Mouse (Mus musculus) hindbrain, embryonic 12.5 days (tissue): ENCODE measurements around the gene Slc35e3. TPM values are rescaled to one million over a fixed set of nuclear protein-coding genes. Genes with fewer than 3 reads are reported as not detected.
"Not testable (repeated sequence)": the region's sequence is repeated elsewhere in the genome, so short reads cannot be mapped to it uniquely, and the experiment has no call there.

Experiments
- ATAC-seq: fragments of 200-750 bp; cut with Nextera tagmentation; 2 replicates; pipeline ENCODE4 v1.8.0; 2017; ENCODE audit warnings: moderate TSS enrichment; ENCODE audit not compliant: low FRiP score
- H3K27ac ChIP-seq: fragments of 300-500 bp; sonication (generic); 2 replicates; pipeline ENCODE4 v1.5.1; 2016; ENCODE audit warnings: mild to moderate bottlenecking
- H3K27me3 ChIP-seq: fragments of 300-500 bp; sonication (generic); 2 replicates; pipeline ENCODE4 v1.6.1; 2016; ENCODE audit warnings: mild to moderate bottlenecking
- H3K36me3 ChIP-seq: fragments of 300-500 bp; sonication (generic); 2 replicates; pipeline ENCODE4 v1.6.1; 2016; ENCODE audit warnings: mild to moderate bottlenecking
- H3K4me1 ChIP-seq: fragments of 300-500 bp; sonication (generic); 2 replicates; pipeline ENCODE4 v1.6.1; 2016
- H3K4me2 ChIP-seq: fragments of 300-500 bp; sonication (generic); replicated peaks from 2 replicates; pipeline ENCODE4 v1.6.1; 2016; ENCODE audit warnings: mild to moderate bottlenecking
- H3K4me3 ChIP-seq: fragments of 300-500 bp; sonication (generic); 2 replicates; pipeline ENCODE4 v1.5.1; 2016; ENCODE audit warnings: mild to moderate bottlenecking
- H3K9ac ChIP-seq: fragments of 300-500 bp; sonication (generic); 2 replicates; pipeline ENCODE4 v1.6.1; 2016; ENCODE audit warnings: mild to moderate bottlenecking, moderate library complexity
- H3K9me3 ChIP-seq: fragments of 300-500 bp; sonication (generic); replicated peaks from 2 replicates; pipeline ENCODE4 v1.6.1; 2016; ENCODE audit warnings: mild to moderate bottlenecking
- WGBS: fragments of 180-500 bp; shearing (Covaris S2); methylation state at CpG from one replicate; pipeline ENCODE4 v1.1.7; 2016; 5-methylcytosine and 5-hydroxymethylcytosine counted together
- polyA plus RNA-seq: library from polyadenylated mRNA; unstranded; fragments of >200 nt; fragmentation: Nextera tagmentation; extraction: Ambion mirVana; gene quantifications from 2 replicates; pipeline ENCODE4 v1.2.1, GENCODE M21; 2016

The Slc35e3 gene
- polyA plus RNA-seq, 1 experiment from 2014 or later = 40.2 TPM

- no peaks in the 10 kb centered on the region for H3K9me3 ChIP-seq
- no peak overlapping the region for H3K9ac ChIP-seq
- H3K4me1 ChIP-seq = peaks cover 15% of the 10 kb centered on the region
- no peak overlapping the region for H3K27ac ChIP-seq
- H3K36me3 ChIP-seq = peaks cover 57% of the 10 kb centered on the region
- no peak for ATAC-seq
- no peaks in the 10 kb centered on the region for H3K27me3 ChIP-seq
- H3K4me2 ChIP-seq = no peak overlapping the region
- WGBS = 97% methylated on average over 6 of the region's 6 CpGs
- H3K4me3 ChIP-seq = no peak overlapping the region
Measured at GRCm38 (mm10) chr10:117739648-117739948, 6.6 kb downstream of the Slc35e3 start.

GRCm38 (mm10) chr10:117738928-117739647, 7.1 kb downstream of the Slc35e3 start:
- H3K36me3 ChIP-seq = peaks cover 57% of the 10 kb centered on the region
- no peak overlapping the region for H3K27ac ChIP-seq
- no peak overlapping the region for H3K4me3 ChIP-seq
- no peak for ATAC-seq
- no peak overlapping the region for H3K9ac ChIP-seq
- WGBS = 91% methylated on average over 15 of the region's 15 CpGs
- peaks cover 10% of the 10 kb centered on the region for H3K4me1 ChIP-seq
- H3K9me3 ChIP-seq = no peaks in the 10 kb centered on the region
- no peak overlapping the region for H3K4me2 ChIP-seq
- no peaks in the 10 kb centered on the region for H3K27me3 ChIP-seq

DNA sequence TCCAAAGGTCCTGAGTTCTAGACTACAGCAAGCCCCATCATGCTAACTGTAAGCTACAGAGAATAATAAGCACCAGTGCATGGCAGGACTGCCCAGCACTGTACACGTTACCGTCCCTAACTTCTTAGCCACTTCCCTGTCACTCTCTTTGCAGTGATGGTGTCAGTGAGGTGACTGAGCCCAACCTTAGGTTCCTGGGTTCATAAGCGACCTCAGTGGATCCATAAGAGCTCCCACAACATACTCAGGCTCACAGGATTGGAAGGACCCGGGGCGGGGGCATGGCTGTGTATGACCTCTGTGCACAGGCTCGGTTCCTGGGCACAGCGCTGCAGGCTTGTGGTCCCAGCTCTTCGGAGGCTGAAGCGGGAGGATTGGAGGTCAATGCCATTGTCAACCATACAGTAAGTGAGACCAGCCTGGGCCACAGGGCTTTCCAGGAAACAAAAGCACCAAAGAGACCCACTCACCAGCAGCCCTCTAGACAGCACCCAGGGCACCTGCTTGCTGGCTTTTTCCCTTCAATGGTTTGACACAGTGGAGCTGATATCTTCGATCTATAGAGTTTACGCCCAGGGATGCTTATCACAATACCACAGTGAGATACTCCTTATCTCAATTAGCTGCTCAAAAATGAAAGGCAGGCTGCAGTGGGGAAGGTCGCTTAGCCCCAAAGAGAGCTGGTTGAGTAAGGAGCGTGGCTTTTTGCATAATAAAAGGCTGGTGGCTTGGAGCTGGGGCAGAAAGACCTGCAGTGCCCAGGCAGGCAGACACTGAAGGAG, 7.8 kb downstream of the Slc35e3 start:
- Histone ChIP-seq H3K36me3 (peaks cover 57% of the 10 kb centered on the region), H3K4me3 (no peak overlapping the region), H3K27ac (no peak overlapping the region), H3K9ac (no peak overlapping the region), H3K27me3 (no peaks in the 10 kb centered on the region), H3K4me1 (peaks cover 4% of the 10 kb centered on the region; the same call in 1 of the 2 replicates), H3K9me3 (no peaks in the 10 kb centered on the region), H3K4me2 (no peak overlapping the region)
- WGBS = 83% methylated on average over 13 of the region's 13 CpGs
- no peak for ATAC-seq

DNA sequence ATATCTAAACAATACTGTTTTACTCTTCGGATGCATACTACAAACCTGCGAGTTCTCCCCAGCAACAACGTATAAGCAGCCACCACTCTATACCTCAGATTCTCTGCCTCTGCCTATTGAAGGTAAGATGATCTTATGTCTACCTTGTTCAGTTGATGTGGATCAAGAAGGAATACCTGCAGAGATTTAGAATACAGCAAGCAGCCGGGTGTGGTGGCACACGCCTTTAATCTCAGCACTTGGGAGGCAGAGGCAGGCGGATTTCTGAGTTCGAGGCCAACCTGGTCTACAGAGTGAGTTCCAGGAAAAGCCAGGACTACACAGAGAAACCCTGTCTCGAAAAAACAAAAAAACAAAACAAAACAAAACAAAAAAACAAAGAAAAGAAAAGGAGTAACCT, 8.7 kb downstream of the Slc35e3 start:
- WGBS = 92% methylated on average over 8 of the region's 8 CpGs
- peaks cover 57% of the 10 kb centered on the region for H3K36me3 ChIP-seq
- not testable (repeated sequence) for H3K9ac ChIP-seq, ATAC-seq, H3K27me3 ChIP-seq, H3K9me3 ChIP-seq, H3K4me1 ChIP-seq, H3K4me2 ChIP-seq, H3K27ac ChIP-seq, H3K4me3 ChIP-seq

GRCm38 (mm10) chr10:117737075-117737474, 9.1 kb downstream of the Slc35e3 start:
- Histone ChIP-seq H3K27me3 (no peaks in the 10 kb centered on the region), H3K4me2 (no peak overlapping the region), H3K27ac (no peak overlapping the region), H3K36me3 (peaks cover 57% of the 10 kb centered on the region), H3K4me3 (no peak overlapping the region), H3K9me3 (no peaks in the 10 kb centered on the region), H3K9ac (no peak overlapping the region), H3K4me1 (peaks cover 4% of the 10 kb centered on the region; the same call in 1 of the 2 replicates)
- no peak for ATAC-seq
- WGBS = 79% methylated on average over 4 of the region's 4 CpGs

DNA sequence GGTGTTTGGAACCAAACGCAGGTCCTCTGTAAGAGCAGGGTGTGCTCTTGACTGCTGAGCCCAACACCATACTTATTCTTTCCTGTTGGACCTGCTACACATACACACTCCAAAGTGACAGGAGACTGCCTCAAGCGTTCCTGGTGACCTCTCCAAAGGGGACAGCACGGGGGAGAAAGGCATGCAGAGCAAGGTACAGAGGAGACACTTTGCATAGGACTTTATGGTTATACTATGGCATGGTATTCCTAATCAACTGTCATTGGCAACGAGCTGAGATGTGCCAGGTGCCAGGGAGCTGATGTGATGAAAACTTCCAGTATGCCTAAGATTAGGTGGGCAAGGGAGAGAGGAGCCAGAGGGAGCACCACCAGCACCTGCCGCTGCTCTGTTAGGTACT, 9.6 kb downstream of the Slc35e3 start:
- no peak overlapping the region for H3K9ac ChIP-seq
- H3K27ac ChIP-seq = no peak overlapping the region
- peaks cover 57% of the 10 kb centered on the region for H3K36me3 ChIP-seq
- 94% methylated on average over 5 of the region's 5 CpGs for WGBS
- no peak for ATAC-seq
- no peaks in the 10 kb centered on the region for H3K9me3 ChIP-seq
- H3K4me3 ChIP-seq = no peak overlapping the region
- no peak overlapping the region for H3K4me2 ChIP-seq
- H3K4me1 ChIP-seq = no peaks in the 10 kb centered on the region
- no peaks in the 10 kb centered on the region for H3K27me3 ChIP-seq

DNA sequence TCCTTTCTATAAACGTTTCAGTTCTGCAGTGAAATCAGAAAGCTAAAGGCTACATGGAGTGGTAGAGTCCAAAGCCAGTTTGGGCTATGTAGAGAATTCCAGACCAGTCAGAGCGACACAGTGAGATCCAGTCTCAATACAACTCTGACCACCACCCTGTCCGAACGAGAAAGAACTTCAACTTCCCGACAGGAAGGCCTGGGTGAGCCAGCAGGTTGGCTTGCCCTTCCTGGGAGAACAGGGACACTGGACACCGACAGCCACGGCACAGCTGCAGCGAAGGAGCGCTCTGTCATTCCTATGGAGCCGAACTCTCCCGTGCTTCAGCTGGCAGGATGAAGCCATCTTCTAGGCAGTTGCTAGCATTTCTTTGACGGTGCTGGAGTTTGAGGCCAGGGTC, 10.8 kb downstream of the Slc35e3 start:
- H3K4me1 ChIP-seq, H3K27me3 ChIP-seq, H3K9ac ChIP-seq, H3K9me3 ChIP-seq, H3K4me2 ChIP-seq, H3K4me3 ChIP-seq, ATAC-seq, H3K27ac ChIP-seq: not testable (repeated sequence)
- H3K36me3 ChIP-seq = peaks cover 46% of the 10 kb centered on the region
- WGBS = 95% methylated on average over 12 of the region's 12 CpGs

DNA sequence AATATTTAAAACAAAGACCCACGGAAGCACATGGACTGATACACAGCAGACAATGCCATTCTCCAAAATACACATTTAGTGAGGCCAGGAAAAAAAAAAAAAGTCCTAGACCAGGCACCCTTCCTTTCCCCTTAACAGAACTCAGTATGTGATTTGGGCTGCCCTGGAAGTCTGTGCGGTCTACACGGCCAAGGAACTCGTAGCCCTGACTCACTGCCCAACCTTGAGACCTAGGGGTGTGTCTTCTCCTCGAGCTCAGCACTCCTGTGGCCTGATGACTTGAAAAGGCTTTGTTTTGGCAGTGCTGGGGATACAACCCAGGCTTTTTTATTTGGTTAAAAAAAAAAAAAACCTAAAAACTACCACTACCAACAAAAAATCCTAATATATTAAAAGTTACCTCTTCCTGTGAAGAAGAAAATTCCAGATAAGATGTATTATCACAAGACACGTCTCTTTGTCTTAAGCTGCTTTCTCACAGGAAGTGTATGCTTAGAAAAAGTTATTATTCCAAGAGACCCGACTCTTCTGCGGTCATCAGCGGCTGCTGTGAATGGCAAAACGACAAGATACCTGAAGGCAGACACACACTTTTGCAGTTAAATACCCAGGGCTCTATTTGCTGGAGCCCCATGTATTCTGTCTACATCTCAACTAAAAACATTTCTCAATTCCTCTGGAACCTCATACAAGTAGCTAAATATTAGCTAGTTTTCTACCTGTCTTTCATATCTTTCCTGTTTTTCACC, 11.9 kb downstream of the Slc35e3 start:
- not testable (repeated sequence) for H3K4me3 ChIP-seq, H3K9ac ChIP-seq, ATAC-seq, H3K4me2 ChIP-seq, H3K9me3 ChIP-seq, H3K27ac ChIP-seq, H3K27me3 ChIP-seq, H3K4me1 ChIP-seq
- 84% methylated on average over 9 of the region's 10 CpGs for WGBS
- H3K36me3 ChIP-seq = peaks cover 36% of the 10 kb centered on the region

DNA sequence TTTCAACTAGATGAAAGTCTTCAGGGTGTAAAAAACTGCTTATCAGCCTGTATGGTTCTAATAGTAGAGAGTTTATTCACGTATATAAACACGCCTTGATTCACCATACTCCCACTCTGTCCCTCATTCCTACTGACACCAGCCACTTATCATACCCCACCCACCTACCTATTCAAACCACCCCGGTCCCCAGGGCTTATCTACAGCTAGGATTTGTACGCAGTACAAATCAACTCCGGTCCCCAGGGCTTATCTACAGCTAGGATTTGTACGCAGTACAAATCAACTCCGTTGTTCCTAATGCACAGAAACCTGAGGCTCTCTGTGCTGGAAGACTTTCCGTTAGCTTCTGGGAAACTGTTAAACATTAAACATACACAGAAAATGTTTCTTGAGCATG, 12.5 kb downstream of the Slc35e3 start:
- not testable (repeated sequence) for H3K27me3 ChIP-seq, H3K4me2 ChIP-seq, H3K4me1 ChIP-seq, H3K9ac ChIP-seq, ATAC-seq, H3K4me3 ChIP-seq, H3K27ac ChIP-seq, H3K9me3 ChIP-seq
- H3K36me3 ChIP-seq = peaks cover 30% of the 10 kb centered on the region
- WGBS = 94% methylated on average over 8 of the region's 8 CpGs

DNA sequence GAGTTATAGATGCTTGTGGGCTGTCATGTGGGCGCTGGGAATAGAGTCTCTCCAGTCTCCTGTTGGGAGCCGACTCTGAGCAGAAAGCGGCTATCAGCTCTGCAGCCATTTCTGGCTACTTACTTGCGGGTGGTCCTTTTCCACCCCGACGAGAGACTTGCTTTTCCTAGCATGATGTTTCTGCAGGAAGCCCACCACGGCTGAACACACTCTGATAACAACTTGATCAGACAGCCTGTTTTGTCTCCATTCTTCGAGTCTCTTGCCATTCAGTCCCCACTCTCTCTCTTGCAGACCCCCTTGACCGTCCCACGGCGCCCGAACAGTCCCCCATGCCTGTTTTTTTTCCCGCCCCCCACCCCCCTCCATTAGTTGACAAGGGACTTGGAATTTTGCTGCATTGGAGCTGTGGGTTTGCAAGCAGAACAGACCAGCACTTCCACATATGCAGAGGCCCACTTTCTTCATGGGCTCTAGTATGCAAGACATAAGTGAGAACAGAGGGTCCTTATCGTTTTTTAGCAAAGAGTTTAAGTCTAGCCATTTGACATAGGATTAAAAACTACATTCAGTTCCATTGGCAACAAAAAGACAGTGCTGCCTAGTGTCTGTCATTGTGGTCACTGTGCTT, 13.1 kb downstream of the Slc35e3 start:
- ATAC-seq = no peak
- WGBS = 88% methylated on average over 14 of the region's 14 CpGs
- no peaks in the 10 kb centered on the region for H3K27me3 ChIP-seq
- no peaks in the 10 kb centered on the region for H3K9me3 ChIP-seq
- peaks cover 25% of the 10 kb centered on the region for H3K36me3 ChIP-seq
- no peak overlapping the region for H3K4me2 ChIP-seq
- no peaks in the 10 kb centered on the region for H3K4me1 ChIP-seq
- H3K27ac ChIP-seq = no peak overlapping the region
- H3K4me3 ChIP-seq = no peak overlapping the region
- no peak overlapping the region for H3K9ac ChIP-seq

- ATAC-seq = no peak
- no peaks in the 10 kb centered on the region for H3K9me3 ChIP-seq
- 88% methylated on average over 5 of the region's 5 CpGs for WGBS
- no peak overlapping the region for H3K9ac ChIP-seq
- H3K4me3 ChIP-seq = no peak overlapping the region
- H3K27ac ChIP-seq = no peak overlapping the region
- no peaks in the 10 kb centered on the region for H3K4me1 ChIP-seq
- H3K4me2 ChIP-seq = no peak overlapping the region
- H3K36me3 ChIP-seq = peaks cover 16% of the 10 kb centered on the region
- no peaks in the 10 kb centered on the region for H3K27me3 ChIP-seq
Measured at GRCm38 (mm10) chr10:117732184-117732583, 14.0 kb downstream of the Slc35e3 start.
